Mouse (Mus musculus): ENCODE results near the gene Heg1.

Gene Heg1

GRCm38 (mm10) chr16:33741795-33742194 lies 57.6 kb downstream of the Heg1 start:
- DNase-seq (ENCODE audit: low read depth, low spot score): no peak

GRCm38 (mm10) chr16:33742233-33742632 lies 58.1 kb downstream of the Heg1 start:
- DNase-seq (ENCODE audit: low read depth, low spot score): no peak

GRCm38 (mm10) chr16:33744622-33745419 lies 60.7 kb downstream of the Heg1 start:
- no peak for DNase-seq (ENCODE audit: low read depth, low spot score)

- DNase-seq (ENCODE audit: low read depth, low spot score): no peak
These were observed 61.3 kb downstream of the Heg1 start for GRCm38 (mm10) chr16:33745457-33745856.

GRCm38 (mm10) chr16:33746074-33746676 lies 62.0 kb downstream of the Heg1 start:
- DNase-seq (ENCODE audit: low read depth, low spot score): no peak

GRCm38 (mm10) chr16:33747346-33747954 lies 63.3 kb downstream of the Heg1 start:
- no peak for DNase-seq (ENCODE audit: low read depth, low spot score)

- no peak for DNase-seq (ENCODE audit: low read depth, low spot score)
These were observed 63.8 kb downstream of the Heg1 start for GRCm38 (mm10) chr16:33747994-33748393.

- DNase-seq (ENCODE audit: low read depth, low spot score): no peak
These were observed 67.0 kb downstream of the Heg1 start for GRCm38 (mm10) chr16:33751152-33751551.

- DNase-seq (ENCODE audit: low read depth, low spot score): peak; percentile 47
These were observed 67.4 kb downstream of the Heg1 start for GRCm38 (mm10) chr16:33751590-33751989.

- no peak for DNase-seq (ENCODE audit: low read depth, low spot score)
These were observed 68.9 kb downstream of the Heg1 start for GRCm38 (mm10) chr16:33752904-33753578.

GRCm38 (mm10) chr16:33755293-33755692 lies 71.1 kb downstream of the Heg1 start:
- DNase-seq (ENCODE audit: low read depth, low spot score): no peak

- no peak for DNase-seq (ENCODE audit: low read depth, low spot score)
These were observed 71.8 kb downstream of the Heg1 start for GRCm38 (mm10) chr16:33755961-33756360.

GRCm38 (mm10) chr16:33756396-33756795 lies 72.2 kb downstream of the Heg1 start:
- no peak for DNase-seq (ENCODE audit: low read depth, low spot score)

GRCm38 (mm10) chr16:33759207-33759606 lies 75.0 kb downstream of the Heg1 start:
- DNase-seq (ENCODE audit: low read depth, low spot score): no peak

- DNase-seq (ENCODE audit: low read depth, low spot score): no peak
These were observed 76.4 kb downstream of the Heg1 start for GRCm38 (mm10) chr16:33760542-33760941.

- no peak for DNase-seq (ENCODE audit: low read depth, low spot score)
These were observed 76.8 kb downstream of the Heg1 start for GRCm38 (mm10) chr16:33760996-33761395.

GRCm38 (mm10) chr16:33764501-33765193 lies 80.5 kb downstream of the Heg1 start:
- DNase-seq (ENCODE audit: low read depth, low spot score): no peak

- DNase-seq (ENCODE audit: low read depth, low spot score): no peak
These were observed 81.3 kb downstream of the Heg1 start for GRCm38 (mm10) chr16:33765477-33765876.

GRCm38 (mm10) chr16:33766309-33766708 lies 82.1 kb downstream of the Heg1 start:
- no peak for DNase-seq (ENCODE audit: low read depth, low spot score)

- no peak for DNase-seq (ENCODE audit: low read depth, low spot score)
These were observed 82.6 kb downstream of the Heg1 start for GRCm38 (mm10) chr16:33766757-33767156.

GRCm38 (mm10) chr16:33768491-33769278 lies 84.5 kb downstream of the Heg1 start:
- DNase-seq (ENCODE audit: low read depth, low spot score): peak; percentile 42

Data from skeletal muscle tissue, adult 2 months (tissue).